Comparison of ENCODE assay signal across 18 mouse cellular contexts in the genomic region with DNA sequence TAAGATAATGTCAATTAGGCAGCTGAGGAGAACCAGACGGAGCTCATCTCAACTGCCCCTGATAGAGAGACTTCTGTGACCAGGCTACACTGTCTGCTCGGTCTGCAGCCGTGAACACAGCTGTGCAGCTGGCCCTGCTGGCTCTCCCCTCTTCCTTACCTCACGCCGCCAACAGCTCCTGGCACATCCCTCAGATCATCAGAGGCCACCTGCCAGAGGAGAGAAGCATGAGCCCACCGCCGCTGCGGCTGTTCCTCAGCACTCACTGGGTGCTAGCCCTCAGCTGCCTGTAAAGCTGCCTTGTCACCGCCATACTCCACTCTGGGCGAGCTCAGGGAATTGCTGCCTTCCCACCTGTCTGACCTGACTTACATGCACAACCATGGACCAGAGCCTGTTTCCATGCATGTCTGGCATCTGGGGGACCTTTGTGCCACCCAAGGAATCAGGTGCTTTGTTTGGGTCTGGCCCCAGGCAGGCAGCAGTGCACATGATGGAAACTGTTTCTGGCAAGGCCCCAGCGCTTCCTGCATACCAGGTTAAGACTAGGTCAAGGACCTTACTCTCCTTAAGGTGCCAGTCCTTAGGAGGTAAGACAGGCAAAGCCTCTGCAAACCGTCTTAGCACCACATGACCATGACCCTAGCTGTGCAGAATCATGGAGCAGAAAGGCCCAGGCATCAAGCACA. TPM values are rescaled to one million over a fixed set of nuclear protein-coding genes. Genes with fewer than 3 reads are reported as not detected.
DNase-seq lines count a peak whose midpoint lies in the region; ATAC-seq and TF ChIP-seq lines count a peak whose summit lies in the region.
"Had no signal": no experiment of that assay in that cellular context is flagged by ENCODE, and none has a peak within 500 bp of the region (broad histone marks: within the 10 kb centered on the region; RNA-seq: fewer than 3 reads in every experiment).

No protein-coding gene starts in this region.

- no peaks in the 10 kb centered on the region for H3K27me3 ChIP-seq in hindbrain, postnatal 0 days (ENCODE audit: insufficient read depth, low read length)
- H3K27me3 ChIP-seq in hindbrain, embryonic 12.5 days = no peaks in the 10 kb centered on the region
- H3K27me3 ChIP-seq in lung, postnatal 0 days (replicated peaks; ENCODE audit: insufficient read depth, low read length) = no peaks in the 10 kb centered on the region
- no peaks in the 10 kb centered on the region for H3K27me3 ChIP-seq in hindbrain, embryonic 10.5 days (ENCODE audit: insufficient read depth, poor library complexity, severe bottlenecking)
- H3K27me3 ChIP-seq: embryonic facial prominence, embryonic 12.5 days; hindbrain, embryonic 13.5 days had no signal

- no peak overlapping the region; the same call in 1 of the 2 replicates for H3K27ac ChIP-seq in hindbrain, postnatal 0 days
- no peak overlapping the region for H3K27ac ChIP-seq in hindbrain, embryonic 12.5 days
- no peak overlapping the region for H3K27ac ChIP-seq in lung, postnatal 0 days (ENCODE audit: low read length)
- no peak overlapping the region for H3K27ac ChIP-seq in hindbrain, embryonic 10.5 days
- H3K27ac ChIP-seq: embryonic facial prominence, embryonic 12.5 days; hindbrain, embryonic 13.5 days; limb, embryonic 10.5 days; stomach, postnatal 0 days had no signal

- no peak overlapping the region for H3K4me3 ChIP-seq in hindbrain, postnatal 0 days (ENCODE audit: low read length)
- H3K4me3 ChIP-seq in hindbrain, embryonic 12.5 days = no peak overlapping the region
- H3K4me3 ChIP-seq in lung, postnatal 0 days (ENCODE audit: low read depth, low read length) = no peak overlapping the region
- H3K4me3 ChIP-seq in hindbrain, embryonic 10.5 days = no peak overlapping the region
- H3K4me3 ChIP-seq: embryonic facial prominence, embryonic 12.5 days; hindbrain, embryonic 13.5 days; limb, embryonic 10.5 days had no signal

- H3K4me2 ChIP-seq in hindbrain, postnatal 0 days (ENCODE audit: low read depth, low read length) = no peak overlapping the region
- H3K4me2 ChIP-seq in hindbrain, embryonic 12.5 days (replicated peaks) = no peak overlapping the region
- no peak overlapping the region for H3K4me2 ChIP-seq in lung, postnatal 0 days (replicated peaks; ENCODE audit: low read depth, low read length)
- H3K4me2 ChIP-seq: embryonic facial prominence, embryonic 12.5 days; heart, embryonic 11.5 days; hindbrain, embryonic 13.5 days had no signal

- 75% methylated on average over 12 of the region's 12 CpGs for WGBS in hindbrain, postnatal 0 days
- WGBS in hindbrain, embryonic 12.5 days = 96% methylated on average over 12 of the region's 12 CpGs
- WGBS in lung, postnatal 0 days = 80% methylated on average over 12 of the region's 12 CpGs
- WGBS in hindbrain, embryonic 10.5 days = 95% methylated on average over 12 of the region's 12 CpGs

- H3K36me3 ChIP-seq in hindbrain, postnatal 0 days (ENCODE audit: insufficient read depth, low read length) = peaks cover 90% of the 10 kb centered on the region
- peaks cover 97% of the 10 kb centered on the region for H3K36me3 ChIP-seq in hindbrain, embryonic 12.5 days
- peaks cover 73% of the 10 kb centered on the region for H3K36me3 ChIP-seq in lung, postnatal 0 days (ENCODE audit: insufficient read depth, low read length)
- peaks cover 100% of the 10 kb centered on the region for H3K36me3 ChIP-seq in hindbrain, embryonic 10.5 days

- ATAC-seq in cerebellum, adult (ENCODE audit: insufficient number of reproducible peaks, low FRiP score, low TSS enrichment) = no peak
- ATAC-seq in hindbrain, postnatal 0 days = peak; percentile 24; the same call in 1 of the 2 replicates
- no peak for ATAC-seq in hindbrain, embryonic 12.5 days (ENCODE audit: low FRiP score)
- ATAC-seq in lung, postnatal 0 days = no peak
- ATAC-seq: intestine, postnatal 0 days had no signal

- no peak overlapping the region for H3K9ac ChIP-seq in hindbrain, postnatal 0 days (replicated peaks; ENCODE audit: low read length)
- no peak overlapping the region for H3K9ac ChIP-seq in hindbrain, embryonic 12.5 days
- H3K9ac ChIP-seq in lung, postnatal 0 days (replicated peaks; ENCODE audit: low read depth) = no peak overlapping the region
- H3K9ac ChIP-seq: embryonic facial prominence, embryonic 12.5 days; hindbrain, embryonic 13.5 days had no signal

- peak; percentile 34 for DNase-seq in cerebellum, adult 9-11 months
- peak; percentile 21 for DNase-seq in hindbrain, postnatal 0 days (ENCODE audit: low spot score)
- peak; percentile 42 for DNase-seq in lung, postnatal 36 days
- no peak for DNase-seq in lung, postnatal 0 days (ENCODE audit: low spot score)
- peak; percentile 66 for DNase-seq in skeletal muscle tissue, adult 2 months (ENCODE audit: low read depth, low spot score)
- no peak for DNase-seq in hindbrain, embryonic 10.5 days (ENCODE audit: low spot score)
- DNase-seq: adrenal gland, postnatal 25 days; layer of hippocampus, postnatal 36 days; midbrain, embryonic 14.5 days; thymus, postnatal 4 days had no signal

- H3K9me3 ChIP-seq in hindbrain, postnatal 0 days (ENCODE audit: low read length) = no peaks in the 10 kb centered on the region
- H3K9me3 ChIP-seq in hindbrain, embryonic 12.5 days (replicated peaks) = no peaks in the 10 kb centered on the region
- H3K9me3 ChIP-seq in lung, postnatal 0 days (ENCODE audit: low read length) = no peaks in the 10 kb centered on the region
- no peaks in the 10 kb centered on the region for H3K9me3 ChIP-seq in hindbrain, embryonic 10.5 days
- H3K9me3 ChIP-seq: embryonic facial prominence, embryonic 12.5 days; hindbrain, embryonic 13.5 days; limb, embryonic 10.5 days had no signal

- no peak for TF ChIP-seq CTCF in hindbrain, postnatal 0 days (IDR thresholded peaks at IDR 0.05; ENCODE audit: low read depth)
- no peak for TF ChIP-seq CTCF in lung, postnatal 0 days (IDR thresholded peaks at IDR 0.05)

- no peaks in the 10 kb centered on the region for H3K4me1 ChIP-seq in hindbrain, postnatal 0 days (ENCODE audit: insufficient read depth, low read length)
- H3K4me1 ChIP-seq in hindbrain, embryonic 12.5 days = no peaks in the 10 kb centered on the region
- peaks cover 5% of the 10 kb centered on the region; the same call in 1 of the 2 replicates for H3K4me1 ChIP-seq in lung, postnatal 0 days (ENCODE audit: insufficient read depth, low read depth, low read length)
- H3K4me1 ChIP-seq in hindbrain, embryonic 10.5 days (replicated peaks) = no peaks in the 10 kb centered on the region
- H3K4me1 ChIP-seq: embryonic facial prominence, embryonic 12.5 days; hindbrain, embryonic 13.5 days; limb, embryonic 10.5 days had no signal

- no peak for TF ChIP-seq EP300 in lung, postnatal 0 days (IDR thresholded peaks at IDR 0.05)

RNA-seq across cellular contexts. Expression of a gene that starts 11.4 kb away (rescaled TPM):
- total RNA-seq in hindbrain, postnatal 0 days (2014; rRNA removed) = 31.2 and 35.4 TPM in 2 replicates
- 10.5 and 11.5 TPM in 2 replicates for polyA plus RNA-seq in hindbrain, postnatal 0 days (2015; fragmentation: Nextera tagmentation; extraction: Ambion mirVana)
- 29.7 and 33.9 TPM in 2 replicates for polyA plus RNA-seq in hindbrain, embryonic 12.5 days (2016; fragmentation: Nextera tagmentation; extraction: Ambion mirVana)
- 32.4 and 34.2 TPM in 2 replicates for polyA plus RNA-seq in lung, postnatal 0 days (2015; fragmentation: Nextera tagmentation; extraction: Ambion mirVana)
- 23.0 and 25.7 TPM in 2 replicates for polyA plus RNA-seq in hindbrain, embryonic 10.5 days (2016; fragmentation: Nextera tagmentation; extraction: Ambion mirVana)

RNA-seq across cellular contexts. Expression of a gene that starts 28.3 kb away (rescaled TPM):
- total RNA-seq in hindbrain, postnatal 0 days (2014; rRNA removed) = 0.68 and 1.6 TPM in 2 replicates
- 2.9 and 3.0 TPM in 2 replicates for polyA plus RNA-seq in hindbrain, postnatal 0 days (2015; fragmentation: Nextera tagmentation; extraction: Ambion mirVana)
- polyA plus RNA-seq in hindbrain, embryonic 12.5 days (2016; fragmentation: Nextera tagmentation; extraction: Ambion mirVana) = 10.5 and 49.9 TPM in 2 replicates
- 77.2 and 87.2 TPM in 2 replicates for polyA plus RNA-seq in lung, postnatal 0 days (2015; fragmentation: Nextera tagmentation; extraction: Ambion mirVana)
- 1.5 and 4.3 TPM in 2 replicates for polyA plus RNA-seq in hindbrain, embryonic 10.5 days (2016; fragmentation: Nextera tagmentation; extraction: Ambion mirVana)

RNA-seq across cellular contexts. Expression of a gene that starts 36.9 kb away (rescaled TPM):
- 281 and 419 TPM in 2 replicates for total RNA-seq in hindbrain, postnatal 0 days (2014; rRNA removed)
- 234 and 243 TPM in 2 replicates for polyA plus RNA-seq in hindbrain, postnatal 0 days (2015; fragmentation: Nextera tagmentation; extraction: Ambion mirVana)
- polyA plus RNA-seq in hindbrain, embryonic 12.5 days (2016; fragmentation: Nextera tagmentation; extraction: Ambion mirVana) = 464 and 474 TPM in 2 replicates
- polyA plus RNA-seq in lung, postnatal 0 days (2015; fragmentation: Nextera tagmentation; extraction: Ambion mirVana) = 196 and 224 TPM in 2 replicates
- polyA plus RNA-seq in hindbrain, embryonic 10.5 days (2016; fragmentation: Nextera tagmentation; extraction: Ambion mirVana) = 432 and 459 TPM in 2 replicates

RNA-seq across cellular contexts. Expression of a gene that starts 37.8 kb away (rescaled TPM):
- 2.9 and 4.9 TPM in 2 replicates for total RNA-seq in hindbrain, postnatal 0 days (2014; rRNA removed)
- polyA plus RNA-seq in hindbrain, postnatal 0 days (2015; fragmentation: Nextera tagmentation; extraction: Ambion mirVana) = 0.33 and 0.38 TPM in 2 replicates
- 0.79 and 1.2 TPM in 2 replicates for polyA plus RNA-seq in hindbrain, embryonic 12.5 days (2016; fragmentation: Nextera tagmentation; extraction: Ambion mirVana)
- 4.7 and 5.7 TPM in 2 replicates for polyA plus RNA-seq in lung, postnatal 0 days (2015; fragmentation: Nextera tagmentation; extraction: Ambion mirVana)
- 0.78 and 0.91 TPM in 2 replicates for polyA plus RNA-seq in hindbrain, embryonic 10.5 days (2016; fragmentation: Nextera tagmentation; extraction: Ambion mirVana)

RNA-seq across cellular contexts. Expression of a gene that starts 49.0 kb away (rescaled TPM):
- total RNA-seq in hindbrain, postnatal 0 days (2014; rRNA removed) = 209 and 236 TPM in 2 replicates
- 203 and 204 TPM in 2 replicates for polyA plus RNA-seq in hindbrain, postnatal 0 days (2015; fragmentation: Nextera tagmentation; extraction: Ambion mirVana)
- polyA plus RNA-seq in hindbrain, embryonic 12.5 days (2016; fragmentation: Nextera tagmentation; extraction: Ambion mirVana) = 401 and 429 TPM in 2 replicates
- 148 and 162 TPM in 2 replicates for polyA plus RNA-seq in lung, postnatal 0 days (2015; fragmentation: Nextera tagmentation; extraction: Ambion mirVana)
- 610 and 619 TPM in 2 replicates for polyA plus RNA-seq in hindbrain, embryonic 10.5 days (2016; fragmentation: Nextera tagmentation; extraction: Ambion mirVana)

Comparison
In these comparisons a context has a peak if more than half of its experiments do, and no peak if none do; other contexts are left out.
1. DNase-seq: peak in cerebellum, adult 9-11 months (single experiment), hindbrain, postnatal 0 days (single experiment), lung, postnatal 36 days (single experiment) and skeletal muscle tissue, adult 2 months (single experiment); none in lung, postnatal 0 days (single experiment) and hindbrain, embryonic 10.5 days (single experiment).